Mouse (Mus musculus) frontal cortex, postnatal 14 days (tissue): ENCODE data around the gene Psmb10.
"Not testable (repeated sequence)": the region's sequence is repeated elsewhere in the genome, so short reads cannot be mapped to it uniquely, and the experiment has no call there.

Experiments used
- DNase-seq, 2 experiments: peaks; one replicate each; pipeline ENCODE4 v3.0.0; 2022; ENCODE audit warnings: low spot score in 2 of 2

Psmb10 gene

GRCm38 (mm10) chr8:105938306-105938669 is at the start of gene Psmb10:
Psmb10 (minus strand) TSS chr8:105938444.
- no peak for DNase-seq

GRCm38 (mm10) chr8:105983406-105983805 is 45.2 kb upstream of the Psmb10 start:
- DNase-seq: not testable (repeated sequence)

GRCm38 (mm10) chr8:105981146-105981545 is 42.9 kb upstream of the Psmb10 start:
- DNase-seq: no peak

GRCm38 (mm10) chr8:105979325-105979724 is 41.1 kb upstream of the Psmb10 start, which contains the start of gene Dpep3:
Dpep3 (minus strand) TSS chr8:105979429.
- DNase-seq: no peak

GRCm38 (mm10) chr8:105975363-105975762 is 37.1 kb upstream of the Psmb10 start:
- DNase-seq: no peak

- no peak for DNase-seq
Measured at GRCm38 (mm10) chr8:105971019-105971720, 32.9 kb upstream of the Psmb10 start.

GRCm38 (mm10) chr8:105969367-105969766 is 31.1 kb upstream of the Psmb10 start:
- no peak for DNase-seq

- DNase-seq: no peak
Measured at GRCm38 (mm10) chr8:105966692-105967311, 28.6 kb upstream of the Psmb10 start.

- DNase-seq: no peak
Measured at GRCm38 (mm10) chr8:105965905-105966341, 27.7 kb upstream of the Psmb10 start, which contains the start of gene Slc12a4. Slc12a4 (minus strand) TSS chr8:105966097.

- DNase-seq: no peak
Measured at GRCm38 (mm10) chr8:105965266-105965904, 27.1 kb upstream of the Psmb10 start.

- DNase-seq: no peak
Measured at GRCm38 (mm10) chr8:105964506-105965265, 26.4 kb upstream of the Psmb10 start.

- DNase-seq: no peak
Measured at GRCm38 (mm10) chr8:105961536-105961935, 23.3 kb upstream of the Psmb10 start.

GRCm38 (mm10) chr8:105961101-105961500 is 22.9 kb upstream of the Psmb10 start:
- DNase-seq: no peak

- DNase-seq: no peak
Measured at GRCm38 (mm10) chr8:105959350-105959749, 21.1 kb upstream of the Psmb10 start.

- DNase-seq: no peak
Measured at GRCm38 (mm10) chr8:105957813-105958212, 19.6 kb upstream of the Psmb10 start.

GRCm38 (mm10) chr8:105956556-105956955 is 18.3 kb upstream of the Psmb10 start:
- DNase-seq: no peak

GRCm38 (mm10) chr8:105951057-105951659 is 12.9 kb upstream of the Psmb10 start:
- DNase-seq: peak in 1 of 2 experiments; percentile 43

- peak in 1 of 2 experiments; percentile 60 for DNase-seq
Measured at GRCm38 (mm10) chr8:105949350-105949749, 11.1 kb upstream of the Psmb10 start.

GRCm38 (mm10) chr8:105943321-105943739 is 5.1 kb upstream of the Psmb10 start, which contains the start of gene Lcat:
Lcat (minus strand) TSS chr8:105943382.
- no peak for DNase-seq

- no peak for DNase-seq
Measured at GRCm38 (mm10) chr8:105942542-105942941, 4.3 kb upstream of the Psmb10 start.

- DNase-seq: no peak
Measured at GRCm38 (mm10) chr8:105942026-105942425, 3.8 kb upstream of the Psmb10 start.
